ENCODE assay signal across 15 mouse cellular contexts in the genomic region with DNA sequence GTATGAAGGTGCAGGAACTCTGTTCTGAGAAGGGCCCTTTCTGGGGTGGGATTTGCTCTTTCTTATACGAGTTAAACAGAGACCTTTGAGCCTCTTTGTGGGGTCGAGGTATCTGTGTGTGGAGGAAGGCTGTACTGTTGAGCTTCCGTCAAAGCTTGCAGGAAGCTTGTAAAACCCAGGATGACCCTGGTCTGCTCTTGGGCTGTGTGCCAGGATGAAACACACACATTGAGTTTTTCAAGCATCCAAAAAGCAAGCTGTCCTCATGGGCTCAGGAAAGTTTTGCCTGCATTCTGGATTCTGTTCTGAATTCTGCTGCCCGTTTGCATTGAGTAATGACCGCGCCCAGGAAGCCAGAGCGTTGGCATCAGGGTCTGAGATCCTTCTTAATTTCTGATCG. TPM values are rescaled to one million over a fixed set of nuclear protein-coding genes. Genes with fewer than 3 reads are reported as not detected.
A peak's percentile ranks its signal among the peaks of the same experiment; 100 is the strongest.
DNase-seq lines count a peak whose midpoint lies in the region; ATAC-seq lines count a peak whose summit lies in the region.
"Had no signal": no experiment of that assay in that cellular context is flagged by ENCODE, and none has a peak within 500 bp of the region (broad histone marks: within the 10 kb centered on the region; RNA-seq: fewer than 3 reads in every experiment).

No protein-coding gene starts in this region.

- no peak overlapping the region for H3K4me2 ChIP-seq in kidney, embryonic 15.5 days
- H3K4me2 ChIP-seq in midbrain, embryonic 13.5 days (replicated peaks), result no peak overlapping the region
- H3K4me2 ChIP-seq: embryonic facial prominence, embryonic 12.5 days had no signal

- no peaks in the 10 kb centered on the region for H3K9me3 ChIP-seq in kidney, embryonic 15.5 days (replicated peaks)
- H3K9me3 ChIP-seq in midbrain, embryonic 13.5 days, result no peaks in the 10 kb centered on the region
- H3K9me3 ChIP-seq: embryonic facial prominence, embryonic 12.5 days; forebrain, embryonic 10.5 days had no signal

- no peaks in the 10 kb centered on the region for H3K36me3 ChIP-seq in kidney, embryonic 15.5 days
- no peaks in the 10 kb centered on the region for H3K36me3 ChIP-seq in midbrain, embryonic 13.5 days
- H3K36me3 ChIP-seq: embryonic facial prominence, embryonic 12.5 days had no signal

- H3K4me3 ChIP-seq in kidney, embryonic 15.5 days (replicated peaks), result no peak overlapping the region
- no peak overlapping the region for H3K4me3 ChIP-seq in midbrain, embryonic 13.5 days (replicated peaks)
- H3K4me3 ChIP-seq: embryonic facial prominence, embryonic 12.5 days; forebrain, embryonic 10.5 days; heart, adult 2 months had no signal

- no peaks in the 10 kb centered on the region for H3K27me3 ChIP-seq in kidney, embryonic 15.5 days
- no peaks in the 10 kb centered on the region for H3K27me3 ChIP-seq in midbrain, embryonic 13.5 days
- H3K27me3 ChIP-seq: embryonic facial prominence, embryonic 12.5 days had no signal

- peak overlapping the region; percentile 7; the same call in 1 of the 2 replicates for H3K27ac ChIP-seq in kidney, embryonic 15.5 days
- H3K27ac ChIP-seq in midbrain, embryonic 13.5 days, result peak overlapping the region; percentile 83
- H3K27ac ChIP-seq: embryonic facial prominence, embryonic 12.5 days; heart, adult 2 months had no signal

- peaks cover 54% of the 10 kb centered on the region for H3K4me1 ChIP-seq in kidney, embryonic 15.5 days
- peaks cover 62% of the 10 kb centered on the region for H3K4me1 ChIP-seq in midbrain, embryonic 13.5 days (replicated peaks)

- H3K9ac ChIP-seq in kidney, embryonic 15.5 days, result no peak overlapping the region
- no peak overlapping the region for H3K9ac ChIP-seq in midbrain, embryonic 13.5 days (replicated peaks)
- H3K9ac ChIP-seq: embryonic facial prominence, embryonic 12.5 days had no signal

- WGBS in kidney, embryonic 15.5 days, result 67% methylated on average over 8 of the region's 8 CpGs
- WGBS in midbrain, embryonic 13.5 days, result 83% methylated on average over 8 of the region's 8 CpGs

- DNase-seq in adrenal gland, postnatal 25 days, result peak; percentile 37
- no peak for DNase-seq in adrenal gland, adult 8-10 months
- DNase-seq in kidney, adult 18-20 months, result no peak
- DNase-seq in NIH3T3 (ENCODE audit: low read depth), result peak; percentile 55
- no peak for DNase-seq in layer of hippocampus, adult 9-11 months
- DNase-seq: cerebellum, postnatal 14 days; heart, adult 2 months; right cerebral cortex, postnatal 25 days; thymus, postnatal 25 days had no signal

- ATAC-seq in kidney, embryonic 15.5 days (replicated peaks; ENCODE audit: low FRiP score), result no peak
- no peak for ATAC-seq in midbrain, embryonic 13.5 days
- ATAC-seq in CD4-positive, CD25-positive, alpha-beta regulatory T cell, adult 4 months, result no peak
- ATAC-seq: lung, postnatal 0 days had no signal

RNA-seq across cellular contexts. Expression of a gene that starts 32.8 kb away (rescaled TPM):
- total RNA-seq in adrenal gland, postnatal 25 days (2021), result 33.5 and 60.5 TPM in 2 replicates
- 10 to 100 TPM; 47.0 to 66.5 (median 54.4) TPM for total RNA-seq in adrenal gland, adult 8-10 months (2022)
- 47.6 and 49.0 TPM in 2 replicates for polyA plus RNA-seq in kidney, embryonic 15.5 days (2015; fragmentation: Nextera tagmentation; extraction: Ambion mirVana)
- 47.2 and 53.5 TPM in 2 replicates for polyA plus RNA-seq in midbrain, embryonic 13.5 days (2015; fragmentation: Nextera tagmentation; extraction: Ambion mirVana)
- polyA plus RNA-seq in CD4-positive, CD25-positive, alpha-beta regulatory T cell, adult 4 months (2017; shearing (Covaris generic)), result 10 to 100 TPM; 18.5 to 18.7 TPM

Comparison
In these comparisons a context has a peak if more than half of its experiments do, and no peak if none do; other contexts are left out.
1. DNase-seq: peak in adrenal gland, postnatal 25 days (single experiment) and NIH3T3 (single experiment); none in adrenal gland, adult 8-10 months (single experiment), kidney, adult 18-20 months (single experiment) and layer of hippocampus, adult 9-11 months (single experiment).